Mouse (Mus musculus) CD4-positive naive resting alpha-beta T cell, adult 76 days (primary cell): ENCODE data around the gene Olfr358. TPM values are rescaled to one million over a fixed set of nuclear protein-coding genes. Genes with fewer than 3 reads are reported as not detected.

Source experiments
- total RNA-seq: library from RNA; stranded (reverse); gene quantifications from one replicate; pipeline ENCODE4 v1.2.4, GENCODE M21; 2023

Gene Olfr358
- not detected for total RNA-seq

GRCm38 (mm10) chr2:37009235-37009634 lies at the start of gene Olfr358:
Olfr358 (minus strand) TSS chr2:37009335.

GRCm38 (mm10) chr2:36993527-36993926 lies 15.6 kb downstream of the Olfr358 start, which contains the start of gene Olfr357:
Olfr357 (plus strand) TSS chr2:36993827.

Other genes starting within 250 kb of the Olfr358 start
- gene Olfr348, start 225.1 kb downstream of the Olfr358 start, total RNA-seq: not detected
- gene Olfr50, start 218.8 kb downstream of the Olfr358 start, total RNA-seq: not detected
- gene Olfr3, start 192.3 kb downstream of the Olfr358 start, total RNA-seq: not detected
- not detected for gene Olfr350, start 163.0 kb downstream of the Olfr358 start, total RNA-seq
- not detected for gene Olfr351, start 146.7 kb downstream of the Olfr358 start, total RNA-seq
- not detected for gene Olfr352, start 140.9 kb downstream of the Olfr358 start, total RNA-seq
- not detected for gene Olfr353, start 116.4 kb downstream of the Olfr358 start, total RNA-seq
- gene Olfr354, start 103.7 kb downstream of the Olfr358 start, total RNA-seq: not detected
- not detected for gene Olfr355, start 80.4 kb downstream of the Olfr358 start, total RNA-seq
- not detected for gene Olfr356, start 72.2 kb downstream of the Olfr358 start, total RNA-seq
- not detected for gene Olfr357, start 15.5 kb downstream of the Olfr358 start, total RNA-seq
- gene Olfr360, start 56.4 kb upstream of the Olfr358 start, total RNA-seq: not detected
- not detected for gene Olfr361, start 80.0 kb upstream of the Olfr358 start, total RNA-seq
- not detected for gene Olfr362, start 108.6 kb upstream of the Olfr358 start, total RNA-seq
- not detected for gene Olfr364-ps1, start 130.0 kb upstream of the Olfr358 start, total RNA-seq
- gene Olfr365, start 178.9 kb upstream of the Olfr358 start, total RNA-seq: not detected
- gene Olfr366, start 202.2 kb upstream of the Olfr358 start, total RNA-seq: not detected